Mouse (Mus musculus): Measurements from ENCODE around the gene Zfp1.

Zfp1 gene

GRCm38 (mm10) chr8:111643264-111644141, at the start of gene Zfp1:
Gene Zfp1, plus strand, starts transcription at chr8:111643401.
- no peaks in the 10 kb centered on the region for H3K27me3 ChIP-seq (ENCODE audit: control insufficient read depth, insufficient read depth, low read length, poor library complexity, severe bottlenecking)
- DNase-seq (ENCODE audit: low read depth, low spot score) = peak; percentile 94
- no peaks in the 10 kb centered on the region for H3K36me3 ChIP-seq (ENCODE audit: control insufficient read depth, insufficient read depth, low read length, poor library complexity, severe bottlenecking)

DNA sequence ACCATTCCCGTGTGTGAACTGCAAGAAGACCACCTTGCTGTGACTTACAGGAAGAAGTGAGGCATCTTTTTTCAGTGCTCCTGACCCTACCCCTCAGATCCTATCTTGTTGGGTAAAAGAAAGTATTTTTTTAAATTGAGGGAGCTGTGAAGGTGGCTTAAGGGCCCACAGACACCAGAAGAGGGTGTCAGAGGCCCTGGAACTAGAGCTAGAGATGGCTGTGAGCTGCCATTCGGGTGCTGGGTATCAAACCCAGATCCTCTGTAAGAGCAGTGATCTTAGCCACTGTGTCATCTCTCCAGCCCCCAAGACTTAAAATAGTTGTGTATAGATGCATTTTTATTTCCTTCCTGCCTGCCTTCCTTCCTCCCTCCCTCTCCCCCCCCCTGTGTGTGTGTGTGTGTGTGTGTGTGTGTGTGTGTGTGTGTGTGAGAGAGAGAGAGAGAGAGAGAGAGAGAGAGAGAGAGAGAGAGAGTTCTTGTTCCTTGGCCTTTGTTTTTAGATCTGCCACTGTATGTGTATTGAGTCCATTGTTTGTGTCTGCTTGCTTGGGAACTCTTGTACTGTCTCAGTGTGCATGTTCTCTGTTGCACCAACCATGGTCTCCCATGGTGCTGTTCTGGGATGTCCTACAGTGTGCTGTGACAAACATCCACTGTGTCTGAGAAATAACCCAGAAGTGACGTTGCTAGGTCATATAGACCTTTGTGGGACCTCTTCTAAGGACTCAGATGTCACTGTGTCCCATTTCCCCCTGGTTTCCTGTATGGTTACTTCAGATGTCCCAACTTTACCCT, 49.0 kb upstream of the Zfp1 start:
- no peaks in the 10 kb centered on the region for H3K36me3 ChIP-seq (ENCODE audit: control insufficient read depth, insufficient read depth, low read length, poor library complexity, severe bottlenecking)
- no peaks in the 10 kb centered on the region for H3K27me3 ChIP-seq (ENCODE audit: control insufficient read depth, insufficient read depth, low read length, poor library complexity, severe bottlenecking)
- DNase-seq (ENCODE audit: low read depth, low spot score) = peak; percentile 34

GRCm38 (mm10) chr8:111594951-111595350, 48.2 kb upstream of the Zfp1 start:
- DNase-seq (ENCODE audit: low read depth, low spot score) = no peak
- H3K36me3 ChIP-seq (ENCODE audit: control insufficient read depth, insufficient read depth, low read length, poor library complexity, severe bottlenecking) = no peaks in the 10 kb centered on the region
- no peaks in the 10 kb centered on the region for H3K27me3 ChIP-seq (ENCODE audit: control insufficient read depth, insufficient read depth, low read length, poor library complexity, severe bottlenecking)

DNA sequence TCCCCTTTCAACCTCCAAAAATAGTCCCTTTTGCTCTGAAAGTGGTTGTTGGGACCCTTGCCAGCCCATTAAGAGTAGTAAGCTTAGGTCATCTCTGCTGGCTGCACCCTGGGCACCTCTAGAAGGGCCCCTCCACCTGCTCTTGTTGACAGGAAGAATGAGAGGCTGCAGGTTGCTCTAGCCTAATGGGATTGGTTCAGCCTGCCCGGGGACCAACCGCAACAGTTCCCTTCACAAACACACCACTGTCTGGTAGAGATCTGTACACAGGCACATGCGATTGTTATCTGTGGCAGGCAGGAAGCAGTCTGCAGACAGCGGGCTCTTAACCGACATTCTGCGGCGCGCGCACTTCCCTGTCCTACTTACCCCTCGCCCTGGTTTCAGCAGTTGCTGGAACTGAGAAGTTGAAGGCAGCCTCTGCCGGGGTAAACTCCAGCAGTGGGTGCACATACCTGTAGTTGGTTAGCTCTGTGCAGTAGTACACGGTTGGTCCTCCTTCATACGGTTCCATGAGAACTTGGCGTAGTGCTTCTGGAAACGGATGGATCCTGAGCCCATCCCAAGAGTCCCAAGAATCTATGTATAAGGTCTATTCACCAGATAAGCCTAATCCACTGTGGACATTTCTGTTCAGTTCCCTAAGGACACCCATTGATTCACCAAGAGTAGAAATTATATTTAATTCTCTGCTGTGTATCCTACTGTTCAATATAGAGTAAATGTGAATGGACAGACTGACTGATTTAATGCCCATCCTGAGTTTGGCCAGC, 47.3 kb upstream of the Zfp1 start:
- H3K36me3 ChIP-seq (ENCODE audit: control insufficient read depth, insufficient read depth, low read length, poor library complexity, severe bottlenecking) = no peaks in the 10 kb centered on the region
- H3K27me3 ChIP-seq (ENCODE audit: control insufficient read depth, insufficient read depth, low read length, poor library complexity, severe bottlenecking) = no peaks in the 10 kb centered on the region
- peak; percentile 75 for DNase-seq (ENCODE audit: low read depth, low spot score)

DNA sequence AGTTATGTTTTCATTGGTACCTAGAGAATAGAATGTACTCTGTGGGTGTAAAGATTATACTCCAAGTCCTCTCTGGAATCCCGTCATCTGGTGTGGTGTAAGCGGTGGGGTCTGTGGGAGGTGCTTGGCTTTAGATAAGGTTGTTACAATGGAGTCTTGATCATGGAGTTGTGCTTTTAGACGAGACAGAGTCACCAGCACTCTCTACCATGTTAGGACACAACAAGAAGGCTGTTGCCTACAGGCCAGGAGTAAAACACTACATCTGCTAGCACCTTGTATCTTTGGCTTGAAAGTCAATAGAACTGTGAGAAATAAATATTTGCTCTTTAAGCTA, 46.7 kb upstream of the Zfp1 start:
- no peak for DNase-seq (ENCODE audit: low read depth, low spot score)
- Histone ChIP-seq H3K36me3 (ENCODE audit: control insufficient read depth, insufficient read depth, low read length, poor library complexity, severe bottlenecking) (no peaks in the 10 kb centered on the region), H3K27me3 (ENCODE audit: control insufficient read depth, insufficient read depth, low read length, poor library complexity, severe bottlenecking) (no peaks in the 10 kb centered on the region)

DNA sequence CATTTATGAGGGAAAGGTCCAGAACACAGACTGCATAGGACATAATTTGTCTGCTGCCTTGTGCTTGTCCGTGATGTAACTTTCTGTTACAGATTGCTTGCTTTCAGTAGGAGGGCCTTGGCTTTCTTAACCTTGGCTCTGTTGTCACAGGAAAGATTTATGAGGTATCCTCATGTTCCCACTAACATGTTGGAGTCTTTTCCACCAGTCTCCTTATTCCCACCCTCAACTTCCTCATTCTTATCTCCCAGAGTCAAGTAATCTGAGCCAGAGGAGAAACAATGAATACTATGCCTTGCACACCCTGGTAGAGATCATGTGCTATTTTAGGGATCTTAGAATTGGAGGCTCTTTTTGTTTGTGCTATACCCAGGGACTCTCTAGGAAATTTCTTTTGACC, 45.9 kb upstream of the Zfp1 start:
- no peak for DNase-seq (ENCODE audit: low read depth, low spot score)
- no peaks in the 10 kb centered on the region for H3K36me3 ChIP-seq (ENCODE audit: control insufficient read depth, insufficient read depth, low read length, poor library complexity, severe bottlenecking)
- H3K27me3 ChIP-seq (ENCODE audit: control insufficient read depth, insufficient read depth, low read length, poor library complexity, severe bottlenecking) = no peaks in the 10 kb centered on the region

GRCm38 (mm10) chr8:111599707-111600444, 43.3 kb upstream of the Zfp1 start:
- DNase-seq (ENCODE audit: low read depth, low spot score) = no peak
- H3K36me3 ChIP-seq (ENCODE audit: control insufficient read depth, insufficient read depth, low read length, poor library complexity, severe bottlenecking) = no peaks in the 10 kb centered on the region
- H3K27me3 ChIP-seq (ENCODE audit: control insufficient read depth, insufficient read depth, low read length, poor library complexity, severe bottlenecking) = no peaks in the 10 kb centered on the region

GRCm38 (mm10) chr8:111602050-111602449, 41.2 kb upstream of the Zfp1 start:
- no peak for DNase-seq (ENCODE audit: low read depth, low spot score)
- no peaks in the 10 kb centered on the region for H3K36me3 ChIP-seq (ENCODE audit: control insufficient read depth, insufficient read depth, low read length, poor library complexity, severe bottlenecking)
- no peaks in the 10 kb centered on the region for H3K27me3 ChIP-seq (ENCODE audit: control insufficient read depth, insufficient read depth, low read length, poor library complexity, severe bottlenecking)

DNA sequence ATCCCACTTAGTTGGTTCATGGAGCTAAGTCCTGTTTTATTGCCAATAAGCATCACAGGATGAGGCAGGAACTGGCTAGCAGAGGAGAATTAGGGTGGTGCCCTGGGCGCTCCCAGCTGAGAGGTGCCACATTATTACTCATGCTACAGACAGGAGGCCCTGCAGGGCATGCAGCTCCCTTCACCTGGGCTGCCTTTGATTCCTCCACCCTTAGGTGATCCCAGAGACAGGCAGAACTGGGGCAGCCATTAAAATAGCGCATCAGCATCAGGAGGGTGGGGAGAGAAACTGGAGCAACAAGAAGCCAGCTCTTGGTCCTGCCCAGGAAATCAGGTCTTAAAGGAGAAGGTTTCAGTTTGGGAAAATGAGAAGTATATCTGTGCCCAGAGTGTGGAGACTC, 38.2 kb upstream of the Zfp1 start:
- no peak for DNase-seq (ENCODE audit: low read depth, low spot score)
- Histone ChIP-seq H3K36me3 (ENCODE audit: control insufficient read depth, insufficient read depth, low read length, poor library complexity, severe bottlenecking) (no peaks in the 10 kb centered on the region), H3K27me3 (ENCODE audit: control insufficient read depth, insufficient read depth, low read length, poor library complexity, severe bottlenecking) (no peaks in the 10 kb centered on the region)

- DNase-seq (ENCODE audit: low read depth, low spot score) = no peak
- H3K27me3 ChIP-seq (ENCODE audit: control insufficient read depth, insufficient read depth, low read length, poor library complexity, severe bottlenecking) = no peaks in the 10 kb centered on the region
- no peaks in the 10 kb centered on the region for H3K36me3 ChIP-seq (ENCODE audit: control insufficient read depth, insufficient read depth, low read length, poor library complexity, severe bottlenecking)
These were observed 36.2 kb upstream of the Zfp1 start for GRCm38 (mm10) chr8:111606961-111607360.

DNA sequence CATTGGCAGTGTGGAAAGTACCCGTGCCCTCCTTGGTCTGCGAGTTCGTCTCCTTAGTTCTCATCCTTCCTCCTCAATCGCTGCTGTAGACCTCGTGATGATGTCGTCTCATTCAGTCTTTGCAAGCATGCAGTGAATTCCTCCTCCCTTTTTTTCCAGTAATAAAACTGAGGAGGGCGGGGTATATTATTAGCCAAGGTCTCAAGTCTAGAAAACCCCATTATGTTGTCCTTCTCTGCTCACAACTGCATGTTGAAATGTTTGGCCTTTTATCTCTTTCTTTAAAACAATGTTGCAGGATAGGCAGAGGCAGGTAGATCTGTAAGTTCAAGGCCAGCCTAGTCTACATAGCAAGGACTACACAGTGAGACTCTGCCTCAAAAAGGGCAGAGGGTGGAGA, 35.8 kb upstream of the Zfp1 start:
- no peak for DNase-seq (ENCODE audit: low read depth, low spot score)
- Histone ChIP-seq H3K27me3 (ENCODE audit: control insufficient read depth, insufficient read depth, low read length, poor library complexity, severe bottlenecking) (no peaks in the 10 kb centered on the region), H3K36me3 (ENCODE audit: control insufficient read depth, insufficient read depth, low read length, poor library complexity, severe bottlenecking) (no peaks in the 10 kb centered on the region)

GRCm38 (mm10) chr8:111613181-111613580, 30.0 kb upstream of the Zfp1 start:
- DNase-seq (ENCODE audit: low read depth, low spot score) = no peak
- no peaks in the 10 kb centered on the region for H3K27me3 ChIP-seq (ENCODE audit: control insufficient read depth, insufficient read depth, low read length, poor library complexity, severe bottlenecking)
- no peaks in the 10 kb centered on the region for H3K36me3 ChIP-seq (ENCODE audit: control insufficient read depth, insufficient read depth, low read length, poor library complexity, severe bottlenecking)

DNA sequence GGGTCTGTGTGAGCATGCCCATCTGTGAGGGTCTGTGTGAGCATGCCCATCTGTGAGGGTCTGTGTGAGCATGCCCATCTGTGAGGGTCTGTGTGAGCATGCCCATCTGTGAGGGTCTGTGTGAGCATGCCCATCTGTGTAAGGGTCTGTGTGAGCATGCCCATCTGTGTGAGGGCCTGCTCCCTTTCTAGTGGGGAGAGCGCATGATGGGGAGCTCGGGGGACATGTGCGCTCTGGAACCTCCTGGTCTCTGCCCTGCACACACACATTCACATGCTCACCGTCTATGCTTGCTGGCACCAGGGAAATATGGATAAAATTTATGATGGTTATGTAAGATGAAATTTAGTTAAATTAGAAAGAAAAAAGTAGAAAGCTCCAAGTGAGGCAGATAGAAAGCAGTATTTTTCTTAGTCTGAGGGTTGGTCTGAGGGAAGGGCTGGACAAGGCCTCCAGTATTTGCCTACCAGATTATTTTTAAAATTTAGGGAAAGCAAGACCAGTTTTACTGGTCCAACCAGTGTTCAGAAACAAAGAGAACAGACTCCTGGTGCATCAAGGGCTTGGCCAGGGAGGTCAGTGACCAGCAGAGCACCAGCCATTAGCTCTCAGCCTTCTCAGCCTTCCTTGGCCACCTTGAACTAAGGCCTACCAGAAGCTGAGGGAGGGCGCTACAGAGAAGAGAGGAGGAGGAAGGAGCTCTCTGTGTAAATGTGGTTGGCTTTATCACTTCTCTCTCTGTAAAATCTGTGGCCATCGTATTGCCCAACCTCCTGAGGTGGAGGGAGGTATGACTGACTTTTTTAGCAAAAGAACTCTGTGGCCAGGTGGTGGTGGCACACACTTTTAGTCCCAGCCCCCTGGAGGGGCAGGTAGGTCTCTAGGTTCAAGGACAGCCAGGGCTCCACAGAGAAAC, 28.2 kb upstream of the Zfp1 start:
- H3K36me3 ChIP-seq (ENCODE audit: control insufficient read depth, insufficient read depth, low read length, poor library complexity, severe bottlenecking) = no peaks in the 10 kb centered on the region
- DNase-seq (ENCODE audit: low read depth, low spot score) = no peak
- H3K27me3 ChIP-seq (ENCODE audit: control insufficient read depth, insufficient read depth, low read length, poor library complexity, severe bottlenecking) = no peaks in the 10 kb centered on the region

Data from splenic B cell, adult 2 months (primary cell).